Mouse (Mus musculus): ENCODE measurements around the gene Mepce.

The Mepce gene

DNA sequence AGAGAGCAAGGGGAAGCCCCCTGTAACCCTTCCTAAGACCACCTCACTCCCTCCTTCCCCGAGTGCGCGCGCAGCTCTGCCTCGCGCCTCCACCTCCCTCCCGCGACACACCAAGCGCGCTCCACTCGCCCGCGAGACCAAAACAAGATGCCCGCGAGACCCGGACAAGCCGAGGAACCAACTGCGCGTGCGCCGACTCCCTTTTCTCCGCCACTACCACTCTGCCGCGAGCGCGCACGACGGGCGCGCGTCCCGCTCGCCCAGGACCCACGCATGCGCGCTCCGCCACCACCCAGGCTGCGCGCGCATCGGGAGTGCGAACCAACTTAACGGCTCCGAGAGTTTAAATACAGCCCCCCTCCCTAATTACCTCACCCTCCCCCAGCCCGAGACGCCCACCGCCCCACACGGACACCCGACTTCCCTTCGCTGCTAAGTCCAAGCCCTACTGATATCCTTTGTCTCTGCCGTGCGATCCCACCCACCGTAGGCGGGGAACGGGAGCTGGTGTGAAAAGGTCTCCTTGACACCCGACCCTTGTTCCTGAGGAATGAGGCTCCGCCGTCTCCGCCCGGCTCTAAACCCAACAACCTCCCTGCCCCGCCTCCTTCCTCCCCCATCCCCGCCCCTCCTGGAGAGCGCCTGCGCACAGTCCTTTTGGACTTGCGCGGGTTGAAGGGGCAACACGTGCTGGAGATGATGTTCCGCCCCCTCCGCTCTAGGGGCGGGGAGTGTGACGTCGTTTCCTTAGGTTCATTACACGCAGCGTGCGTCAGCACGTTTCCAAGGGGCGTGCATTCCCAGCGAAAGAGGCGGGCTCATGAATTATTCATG, 1.1 kb downstream of the Mepce start:
- peak; percentile 99 to 100 for DNase-seq

DNA sequence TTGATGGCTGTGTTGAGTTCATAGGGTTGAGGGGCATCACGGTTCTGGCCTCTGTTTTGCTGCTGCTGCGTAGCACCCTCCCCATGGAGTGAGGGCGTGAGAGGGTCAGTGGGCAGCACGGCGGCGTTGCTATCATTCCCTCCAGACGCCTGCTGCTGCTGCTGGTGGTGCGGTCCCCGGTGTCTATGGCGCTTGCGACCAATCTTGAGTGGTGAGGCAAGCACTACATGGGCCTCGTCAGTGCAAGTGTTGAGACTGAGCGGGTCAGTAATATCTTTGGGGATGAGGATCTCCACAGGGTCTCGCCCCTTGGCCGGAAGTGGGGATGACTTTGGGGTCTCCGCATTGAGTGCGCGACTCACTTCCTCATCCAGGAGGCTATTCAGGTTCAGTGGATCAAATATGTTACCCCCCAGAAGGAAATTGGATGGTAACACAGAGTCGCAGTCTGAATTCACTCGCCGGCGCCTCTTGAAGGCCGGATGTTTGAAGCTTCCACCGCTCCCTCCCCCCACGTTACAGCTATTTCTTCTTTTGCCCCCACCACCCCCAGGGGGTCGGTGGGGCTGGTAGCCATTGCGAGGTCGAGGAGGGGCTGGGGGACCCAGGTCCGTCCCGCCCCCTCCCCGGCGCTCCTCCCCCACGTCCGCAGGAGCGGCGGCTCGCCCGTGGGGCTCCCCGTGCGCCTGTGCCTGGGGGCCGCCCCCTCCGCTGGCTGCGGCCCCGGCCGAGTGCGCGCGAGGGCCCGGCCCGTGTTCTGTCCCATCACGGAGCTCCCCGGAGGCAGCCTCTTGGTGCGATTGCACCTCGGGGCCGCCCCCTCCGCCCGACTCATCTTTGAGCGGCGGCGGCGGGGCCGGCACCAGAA, 2.1 kb downstream of the Mepce start:
- peak; percentile 53 to 62 for DNase-seq

DNA sequence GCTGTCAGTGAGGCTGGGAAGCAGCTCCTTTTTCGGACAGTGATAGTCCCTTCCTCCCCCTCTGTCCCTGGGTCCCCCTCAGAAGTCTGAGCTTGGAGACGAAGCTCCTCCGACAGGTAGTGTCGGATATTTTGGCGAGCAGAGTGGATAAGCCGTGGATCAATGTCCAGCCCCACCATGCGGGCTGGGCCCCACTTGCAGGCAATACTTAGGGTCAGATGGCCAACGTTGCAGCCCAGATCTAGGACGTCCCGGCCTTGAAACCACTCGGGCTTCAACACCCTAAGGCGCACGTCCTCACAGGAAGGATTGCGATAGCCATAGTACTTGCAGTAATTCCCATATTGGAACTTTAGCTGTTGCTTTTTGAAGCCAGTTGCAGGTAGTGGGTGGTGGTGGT, 2.9 kb downstream of the Mepce start:
- no peak for DNase-seq

DNA sequence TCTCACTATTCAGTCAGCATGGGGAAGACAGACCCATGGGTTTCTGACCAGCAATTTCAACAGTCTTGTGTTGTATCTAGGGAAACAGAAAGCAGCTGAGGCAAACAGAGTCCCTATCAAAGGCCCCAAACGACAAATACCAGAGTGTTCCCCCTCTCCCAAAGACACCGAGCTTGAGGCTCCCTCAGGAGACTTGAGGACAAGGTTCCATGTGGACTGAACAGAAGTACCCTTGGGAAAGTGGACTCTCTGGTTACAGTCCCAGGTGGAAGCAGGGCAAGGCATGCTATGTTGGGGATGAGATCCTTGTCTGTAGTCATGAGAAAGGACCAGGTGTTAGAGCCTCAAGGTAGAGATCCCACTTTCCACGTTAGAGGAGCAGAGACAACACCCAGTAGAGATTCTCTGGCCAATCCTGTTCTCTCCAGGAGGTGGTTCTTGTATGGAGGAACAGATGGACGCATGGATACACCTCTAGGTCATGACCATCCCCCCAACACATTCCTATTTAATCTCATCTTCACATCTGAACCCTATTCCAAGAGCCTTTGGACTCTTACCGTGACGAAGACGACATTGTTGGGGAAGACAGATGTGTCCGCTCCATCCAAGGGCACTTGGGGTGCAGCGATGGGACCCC, 3.4 kb downstream of the Mepce start:
- DNase-seq = no peak

DNA sequence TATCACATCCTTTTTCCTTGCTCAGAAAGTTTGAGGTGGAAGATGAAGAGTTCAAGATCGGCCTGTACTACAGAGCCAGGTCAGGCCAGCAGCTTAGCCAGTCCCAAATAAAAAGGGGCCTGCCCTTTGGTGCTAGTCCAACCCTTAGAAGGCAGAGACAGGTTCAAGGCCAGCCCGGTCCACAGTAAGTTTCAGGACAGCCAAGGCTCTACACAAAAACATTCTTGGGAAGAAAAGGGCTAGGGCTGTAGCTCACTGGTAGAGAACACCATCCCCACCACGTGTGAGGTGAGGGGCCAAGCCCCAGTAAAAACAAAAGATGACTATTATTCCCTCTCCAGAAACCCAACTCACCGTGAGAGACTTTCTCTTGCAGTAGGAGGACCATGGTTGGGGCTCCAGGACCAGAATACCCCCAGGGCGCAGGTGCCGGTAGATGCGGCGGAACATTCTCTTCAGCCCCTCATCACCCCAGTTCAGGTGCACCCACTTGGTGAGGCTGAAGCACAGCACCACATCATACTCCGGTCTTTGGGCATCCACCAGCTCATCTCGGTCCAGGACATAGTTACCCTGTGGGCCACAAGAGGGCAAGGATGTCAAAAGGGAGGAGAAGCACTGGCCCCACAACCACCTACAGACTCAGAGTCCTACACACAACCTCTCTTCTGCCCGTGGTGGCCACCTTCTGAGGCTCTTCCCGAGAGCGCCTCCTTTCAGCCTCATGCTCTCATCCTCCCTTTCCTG, 4.5 kb downstream of the Mepce start:
- no peak for DNase-seq

DNA sequence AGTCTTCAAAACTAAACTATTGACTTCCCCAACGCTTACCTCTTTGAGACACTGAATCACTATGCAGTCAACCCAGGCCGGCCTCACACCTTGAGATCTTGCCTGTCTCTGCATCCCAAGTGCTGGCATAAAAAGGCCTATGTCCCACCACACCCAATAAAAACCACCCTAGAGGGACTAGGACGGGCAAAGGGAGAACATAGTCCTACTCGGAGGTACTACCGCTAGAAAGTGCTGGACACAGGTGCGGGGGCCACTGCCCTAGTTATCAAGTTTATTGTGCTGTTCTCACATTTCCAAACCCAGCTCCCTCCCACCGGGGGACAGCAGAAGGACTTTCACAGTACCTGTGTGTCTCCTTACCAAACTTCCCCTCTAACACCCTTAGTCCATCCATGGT, 5.8 kb downstream of the Mepce start:
- DNase-seq = no peak

DNA sequence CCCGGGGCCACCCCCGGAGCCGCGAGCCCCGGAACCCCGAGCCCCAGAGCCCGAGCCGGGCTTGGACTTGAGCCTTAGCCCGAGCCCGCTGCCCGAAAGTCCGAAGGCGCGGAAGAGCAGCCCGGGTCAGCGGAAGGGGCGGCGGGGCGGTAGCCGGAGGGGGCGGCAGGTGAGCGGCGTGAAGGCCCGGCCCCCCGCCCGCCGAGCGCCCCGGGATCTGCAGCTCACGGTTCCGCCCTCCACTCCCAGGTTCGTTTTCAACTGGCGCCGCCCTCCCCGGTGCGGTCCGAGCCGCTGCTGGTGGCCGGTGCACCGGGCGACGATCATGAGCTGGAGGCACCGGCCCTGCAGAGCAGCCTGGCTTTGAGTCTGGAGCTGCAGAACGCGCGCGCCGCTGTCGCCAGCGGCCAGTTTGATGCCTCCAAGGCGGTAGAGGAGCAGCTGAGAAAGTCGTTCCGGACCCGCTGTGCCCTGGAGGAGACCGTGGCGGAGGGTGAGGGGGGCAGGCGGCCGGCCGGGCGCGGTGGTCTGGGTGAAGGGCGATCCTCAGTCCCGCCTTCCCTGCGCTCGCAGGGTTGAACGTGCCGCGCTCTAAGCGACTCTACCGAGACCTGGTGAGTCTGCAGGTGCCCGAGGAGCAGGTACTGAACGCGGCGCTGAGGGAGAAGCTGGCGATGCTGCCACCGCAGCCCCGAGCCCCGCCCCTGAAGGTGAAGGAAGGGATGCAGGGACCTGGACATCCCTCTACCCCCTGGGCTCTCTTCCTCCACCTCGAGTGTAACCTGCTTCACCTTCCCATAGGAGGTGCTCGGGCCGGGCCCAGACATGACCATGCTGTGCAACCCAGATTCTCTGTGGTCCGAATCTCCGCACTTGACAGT, 8.2 kb downstream of the Mepce start:
- DNase-seq = peak; percentile 57 to 67

DNA sequence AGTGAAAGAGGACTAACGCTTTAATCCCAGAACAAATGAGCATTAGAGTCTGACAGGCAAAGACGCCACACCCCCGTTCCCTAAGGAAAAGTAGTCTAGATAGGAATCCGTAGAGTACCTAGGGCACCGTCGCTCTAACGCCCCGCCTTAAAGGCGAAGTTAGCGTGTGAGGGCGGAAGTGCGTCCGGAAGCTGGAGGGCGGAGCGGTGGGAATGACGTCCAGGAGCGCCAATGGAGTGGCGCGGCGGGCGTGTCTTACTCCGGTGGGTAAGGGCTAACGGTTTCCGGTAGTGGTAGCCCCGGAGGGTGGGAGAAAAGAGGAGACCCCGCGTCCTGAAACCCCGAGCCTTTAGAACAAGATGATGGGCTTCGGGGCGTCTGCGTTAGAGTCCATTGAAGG, 8.8 kb downstream of the Mepce start, which contains the start of gene Ppp1r35:
TSS of gene Ppp1r35 (plus strand) at position 215 of the 400 bp plus-strand sequence.
- peak; percentile 98 for DNase-seq

DNA sequence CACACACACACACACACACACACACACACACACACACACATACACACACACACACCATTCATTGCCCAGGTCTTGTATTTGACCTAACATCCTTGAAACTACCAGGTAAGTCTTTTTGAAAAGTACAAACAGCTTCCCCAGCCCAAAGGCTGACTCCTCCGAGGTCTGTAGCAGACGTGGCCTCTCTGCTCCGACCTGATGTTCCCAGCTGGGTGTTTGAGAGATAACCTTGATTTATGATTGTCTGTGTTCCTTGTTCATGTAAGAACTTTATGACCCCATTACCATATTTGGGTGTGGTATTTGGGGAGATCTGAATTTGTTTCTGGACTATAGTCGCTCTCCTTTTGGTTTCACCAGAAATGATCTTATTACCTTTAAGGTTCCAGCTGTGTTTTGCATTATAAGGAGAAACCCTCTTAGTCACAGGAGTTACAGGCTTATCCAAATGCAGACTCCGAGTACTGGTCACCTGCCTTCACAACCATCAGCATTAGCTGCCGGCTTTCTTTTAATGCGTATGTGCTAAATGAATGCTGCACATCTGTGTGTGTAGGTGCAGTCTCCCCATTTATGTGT, 10.1 kb downstream of the Mepce start:
- DNase-seq = no peak

DNA sequence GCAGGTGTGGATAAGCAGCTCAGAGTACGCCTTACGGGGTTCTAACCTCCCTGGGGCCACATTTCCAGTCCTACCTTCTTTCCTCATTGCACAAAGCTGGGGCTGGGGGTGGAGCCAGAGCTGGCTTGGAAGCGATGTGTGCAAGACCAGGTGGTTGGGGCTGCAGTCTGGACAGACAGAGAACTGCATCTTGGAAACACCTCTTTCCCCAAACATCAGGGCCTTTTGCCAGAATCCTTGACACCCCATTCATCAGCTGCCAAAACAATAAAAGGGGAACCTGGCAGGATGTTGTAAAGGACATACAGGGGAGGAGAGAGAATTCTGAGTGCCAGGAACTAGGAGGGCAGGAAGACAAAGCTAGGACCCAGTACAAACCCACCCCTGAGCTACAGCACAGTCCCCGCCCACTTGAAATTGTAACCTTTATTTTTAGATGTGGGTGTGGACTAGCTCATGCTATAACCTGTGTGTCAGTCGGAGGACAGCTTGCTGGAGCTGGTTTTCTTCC, 11.0 kb downstream of the Mepce start:
- DNase-seq = peak; percentile 52 to 62

DNA sequence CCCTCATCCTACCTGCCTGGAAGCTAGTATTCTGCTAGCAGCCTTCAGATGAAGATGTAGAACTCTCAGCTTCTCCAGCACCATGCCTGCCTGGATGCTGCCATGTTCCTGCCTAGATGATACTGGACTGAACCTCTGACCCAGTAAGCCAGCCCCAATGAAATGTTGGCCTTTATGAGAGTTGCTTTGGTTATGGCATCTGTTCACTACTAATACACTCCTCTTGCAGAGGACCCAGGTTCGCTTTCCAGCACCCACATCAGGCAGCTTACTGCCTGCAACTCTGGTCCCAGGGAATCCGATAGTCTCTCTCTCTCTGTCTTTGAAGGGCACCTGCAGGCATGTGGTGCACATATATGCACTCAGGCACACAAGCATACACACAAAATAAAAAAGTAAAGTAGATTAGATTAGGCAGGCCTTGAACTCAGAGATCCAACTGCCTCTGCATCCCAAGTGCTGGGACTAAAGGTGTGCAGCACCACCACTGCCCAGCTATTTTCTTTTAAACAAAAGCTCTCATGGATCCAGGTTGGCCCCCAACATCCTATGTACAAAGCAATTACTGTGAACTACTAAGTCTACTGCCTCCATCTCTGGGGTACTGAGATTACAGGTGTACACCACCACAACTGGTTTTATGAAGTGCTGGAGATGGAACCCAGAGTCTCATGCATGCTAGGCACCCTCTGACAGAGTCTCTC, 11.7 kb downstream of the Mepce start:
- DNase-seq = no peak

DNA sequence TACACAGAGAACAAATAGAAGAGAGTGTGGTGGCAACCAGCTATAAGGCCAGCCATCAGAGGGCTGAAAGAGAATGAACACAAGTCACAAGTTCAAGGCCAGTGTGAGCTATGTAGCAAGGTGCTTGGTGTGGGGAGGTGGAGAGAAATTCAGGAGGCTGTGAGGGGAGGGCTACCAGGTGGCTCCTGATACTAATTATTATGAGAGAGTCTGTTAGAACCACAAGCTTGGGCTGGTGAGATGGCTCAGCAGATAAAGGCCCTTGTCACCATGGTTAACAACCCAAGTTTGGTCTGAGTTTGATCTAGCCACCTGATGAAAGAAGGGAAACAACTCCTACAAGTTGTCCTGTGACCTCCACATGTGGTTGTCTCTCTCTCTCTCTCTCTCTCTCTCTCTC, 14.7 kb downstream of the Mepce start:
- DNase-seq = no peak

DNA sequence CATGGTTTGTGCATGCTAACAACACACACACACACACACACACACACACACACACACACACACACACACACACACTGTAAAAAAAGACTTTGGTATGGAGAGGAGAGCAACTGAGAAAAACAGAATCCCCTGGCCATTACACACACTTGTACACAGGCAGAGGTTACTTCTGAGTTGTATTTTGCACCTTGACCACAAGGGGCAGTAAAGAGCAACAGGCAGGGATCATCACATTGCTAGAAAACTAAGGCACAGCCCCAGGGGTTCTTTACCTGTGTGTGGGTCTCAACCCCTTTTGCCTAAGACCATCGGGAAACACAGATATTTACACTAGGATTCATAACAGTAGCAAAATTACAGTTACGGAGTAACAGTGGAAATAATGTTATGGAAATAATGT, 16.7 kb downstream of the Mepce start:
- no peak for DNase-seq

DNA sequence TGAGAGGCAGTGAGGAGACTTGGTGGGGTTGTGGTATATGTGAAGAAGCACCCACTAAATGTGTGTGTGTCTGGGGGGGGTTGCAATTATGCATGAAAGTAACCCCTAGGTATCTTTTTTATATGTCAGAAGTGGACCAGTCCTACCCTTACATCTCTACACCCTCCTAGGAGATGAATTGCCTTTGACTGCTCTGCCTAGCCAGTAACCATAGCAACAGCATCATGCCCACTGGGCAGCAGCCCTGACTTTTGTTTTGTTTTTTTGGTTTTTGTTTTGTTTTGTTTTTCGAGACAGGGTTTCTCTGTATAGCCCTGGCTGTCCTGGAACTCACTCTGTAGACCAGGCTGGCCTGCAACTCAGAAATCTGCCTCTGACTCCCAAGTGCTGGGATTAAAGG, 19.0 kb downstream of the Mepce start:
- DNase-seq = no peak

DNA sequence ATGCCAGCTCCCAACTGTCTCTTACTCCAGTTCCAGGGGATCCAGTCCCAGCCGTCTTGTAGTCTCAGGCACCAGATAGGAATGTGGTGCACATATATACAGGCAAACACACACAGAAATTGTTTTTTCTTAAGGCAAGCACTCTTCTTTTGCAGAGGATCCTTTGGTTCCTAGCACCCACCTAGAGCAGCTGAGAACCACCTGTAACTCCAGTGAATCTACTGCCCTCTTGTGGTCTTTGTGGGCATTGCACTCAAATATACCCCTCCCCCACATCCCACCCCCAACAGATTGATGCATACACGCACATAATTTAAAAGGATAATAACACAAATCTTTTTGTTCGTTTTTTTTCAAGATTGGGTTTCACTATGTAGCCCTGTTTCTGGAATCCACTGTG, 21.2 kb downstream of the Mepce start:
- no peak for DNase-seq

DNA sequence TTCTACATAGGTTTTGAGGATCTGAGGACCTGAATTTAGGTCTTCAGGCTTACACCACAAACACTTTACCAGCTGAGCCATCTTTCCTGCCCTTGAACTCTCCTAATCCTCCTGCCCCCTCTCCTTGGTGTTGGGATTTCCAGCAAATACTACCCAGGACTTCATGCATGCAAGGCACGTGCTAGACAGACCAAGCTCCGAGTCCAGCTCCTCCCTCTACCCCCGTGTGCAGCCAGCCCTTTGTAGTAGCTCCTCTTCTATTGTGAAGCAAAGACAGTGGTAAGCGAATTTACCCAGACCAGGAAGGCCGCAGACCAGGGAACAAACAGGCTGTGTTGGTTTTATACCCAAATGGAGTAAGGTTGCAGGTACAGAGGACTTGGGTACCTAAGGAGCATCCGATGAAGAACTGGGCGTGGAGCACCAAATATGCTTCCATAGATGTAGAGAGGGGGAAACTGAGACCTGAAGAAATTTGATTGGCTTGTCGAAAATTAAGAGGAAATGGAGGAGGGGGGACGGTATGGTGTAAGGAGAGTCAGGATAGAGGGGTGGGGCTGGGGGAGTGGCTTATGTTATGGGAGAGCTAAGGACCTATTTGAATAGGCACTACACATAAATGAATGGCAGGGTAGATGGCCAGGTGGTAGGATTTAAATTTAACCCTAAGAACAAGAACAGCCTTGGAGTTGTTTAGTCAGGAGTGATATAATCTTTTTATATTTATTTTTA, 22.7 kb downstream of the Mepce start:
- no peak for DNase-seq

DNA sequence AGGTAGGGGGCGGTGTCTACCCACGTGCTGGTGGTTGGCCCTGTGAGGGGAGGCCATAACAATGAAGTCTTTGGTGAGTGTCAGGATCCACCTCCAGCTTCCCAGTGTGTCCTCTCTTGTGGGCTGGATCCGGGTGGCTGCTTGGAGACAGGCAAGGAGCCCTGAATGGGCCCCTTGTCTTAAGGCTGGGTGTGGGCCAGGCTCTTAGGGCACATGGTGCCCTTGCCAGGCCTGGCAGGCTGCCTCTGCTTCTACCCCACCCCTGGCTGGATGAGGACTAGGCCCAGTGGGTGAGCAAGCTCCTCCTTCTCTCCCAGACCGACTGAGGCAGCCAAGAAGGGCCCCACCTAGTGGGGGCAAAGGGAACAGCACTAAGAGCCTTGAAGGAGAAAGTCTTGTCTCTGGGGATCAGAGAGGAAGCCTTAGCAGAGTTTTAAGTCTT, 27.5 kb downstream of the Mepce start:
- peak; percentile 84 to 89 for DNase-seq

DNA sequence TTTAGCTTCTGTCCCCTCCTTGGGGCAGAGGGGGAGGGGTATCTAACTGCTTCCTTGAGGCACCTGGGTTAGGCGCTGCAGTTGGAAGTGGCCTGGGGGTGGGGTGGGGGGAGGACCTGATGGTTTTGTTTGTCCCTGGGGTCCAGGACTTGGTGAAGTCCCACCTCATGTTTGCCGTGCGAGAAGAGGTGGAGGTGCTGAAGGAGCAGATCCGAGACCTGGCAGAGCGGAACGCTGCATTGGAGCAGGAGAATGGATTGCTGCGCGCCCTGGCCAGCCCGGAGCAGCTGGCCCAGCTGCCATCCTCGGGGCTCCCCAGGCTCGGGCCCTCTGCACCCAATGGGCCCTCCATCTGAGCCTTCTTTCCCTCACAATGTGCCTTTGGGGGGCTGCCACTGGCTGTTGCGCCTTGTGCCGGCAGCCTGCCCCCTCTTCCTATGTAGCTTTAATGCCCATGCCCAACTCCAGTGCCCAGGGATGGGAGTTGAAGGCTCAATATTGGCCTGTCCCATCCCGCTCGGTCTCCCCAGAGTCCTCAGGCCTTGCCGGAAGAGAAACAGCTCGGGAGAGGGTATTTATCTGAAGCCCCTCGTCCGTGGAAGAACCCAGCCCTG, 28.4 kb downstream of the Mepce start:
- no peak for DNase-seq

DNA sequence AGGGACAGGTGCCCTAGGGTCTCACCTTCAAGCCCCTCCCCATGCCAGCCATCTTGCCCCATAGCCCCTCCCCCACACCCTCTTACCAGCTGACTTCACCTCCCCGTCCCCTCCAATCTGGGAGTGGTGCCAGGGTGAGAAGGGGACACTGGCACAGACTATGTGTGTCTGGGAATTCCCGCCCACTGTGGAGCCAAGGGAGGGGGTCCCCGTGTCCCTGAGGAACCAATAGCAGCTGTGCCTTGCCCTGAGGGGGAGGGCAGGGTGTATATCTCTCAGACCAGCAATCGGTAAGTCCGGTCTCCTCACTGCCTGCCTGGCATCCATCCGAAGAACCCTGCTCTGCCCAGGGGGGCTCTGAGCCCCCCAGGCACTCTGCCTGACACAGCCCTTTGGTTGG, 29.6 kb downstream of the Mepce start:
- no peak for DNase-seq
